Mouse (Mus musculus) kidney, adult 2 months (tissue): ENCODE results near the gene Gm9922. TPM values are rescaled to one million over a fixed set of nuclear protein-coding genes. Genes with fewer than 3 reads are reported as not detected.

ENCODE experiments used
- DNase-seq: peaks from one replicate; pipeline ENCODE4 v3.0.0; 2021
- H3K27ac ChIP-seq: fragments of 200-500 bp; 2 replicates; pipeline ENCODE4 v1.5.1; 2012; ENCODE audit warnings: low read depth, low read length, control low read depth, inconsistent platforms; ENCODE audit not compliant: insufficient read depth
- H3K27me3 ChIP-seq: fragments of 200-500 bp; replicated peaks from 2 replicates; pipeline ENCODE4 v1.6.1; 2012; ENCODE audit warnings: mild to moderate bottlenecking, moderate library complexity, low read length, inconsistent platforms; ENCODE audit not compliant: control insufficient read depth, insufficient read depth
- H3K36me3 ChIP-seq: fragments of 200-500 bp; 2 replicates; pipeline ENCODE4 v1.6.1; 2012; ENCODE audit warnings: mild to moderate bottlenecking, moderate library complexity, low read length, inconsistent platforms; ENCODE audit not compliant: control insufficient read depth, insufficient read depth
- H3K4me1 ChIP-seq: fragments of 200-500 bp; 2 replicates; pipeline ENCODE4 v1.6.1; 2011; ENCODE audit warnings: low read length; ENCODE audit not compliant: control insufficient read depth, insufficient read depth
- H3K4me3 ChIP-seq: fragments of 200-500 bp; 2 replicates; pipeline ENCODE4 v1.5.1; 2011; ENCODE audit warnings: mild to moderate bottlenecking, low read depth, low read length, control low read depth; ENCODE audit not compliant: insufficient read depth
- CTCF ChIP-seq: fragments of 200-500 bp; conservative IDR thresholded peaks from 2 replicates; pipeline ENCODE4 v1.5.1; 2011; ENCODE audit warnings: low read depth, mild to moderate bottlenecking, control low read depth, low read length, moderate library complexity, mixed read lengths; ENCODE audit not compliant: insufficient read depth, insufficient read length
- POLR2A ChIP-seq: fragments of 200-500 bp; IDR thresholded peaks from one replicate; pipeline ENCODE4 v1.6.1; 2011; ENCODE audit warnings: low read depth, low read length, control low read depth
- WGBS: fragments of 180-500 bp; shearing (Covaris S2); methylation state at CpG from one replicate; pipeline ENCODE4 v1.1.7; 2018; 5-methylcytosine and 5-hydroxymethylcytosine counted together
- polyA plus RNA-seq: library from polyadenylated mRNA; depleted of rRNA; stranded (reverse); fragments of >200 nt; gene quantifications from 2 replicates; pipeline ENCODE4 v1.2.3, GENCODE M21; 2012

Gm9922 gene
- polyA plus RNA-seq, 1 experiment = 10.2 TPM

- Histone ChIP-seq H3K27ac (peak overlapping the region; percentile 89), H3K27me3 (no peaks in the 10 kb centered on the region), H3K4me3 (no peak overlapping the region), H3K4me1 (peaks cover 14% of the 10 kb centered on the region), H3K36me3 (no peaks in the 10 kb centered on the region)
- WGBS = 33% methylated on average over 3 of the region's 3 CpGs
- peak; percentile 82 for DNase-seq
- TF ChIP-seq CTCF (no peak), POLR2A (no peak)
Measured at GRCm38 (mm10) chr14:101746635-101747034, 17.0 kb upstream of the Gm9922 start.

- WGBS = 80% methylated on average over 4 of the region's 4 CpGs
- Histone ChIP-seq H3K36me3 (no peaks in the 10 kb centered on the region), H3K27ac (no peak overlapping the region), H3K4me1 (peaks cover 11% of the 10 kb centered on the region), H3K27me3 (no peaks in the 10 kb centered on the region), H3K4me3 (no peak overlapping the region)
- no peak for DNase-seq
- no peak for TF ChIP-seq CTCF
- TF ChIP-seq POLR2A = no peak
Measured at GRCm38 (mm10) chr14:101737501-101737900, 7.9 kb upstream of the Gm9922 start.

GRCm38 (mm10) chr14:101733542-101734303 is 4.1 kb upstream of the Gm9922 start:
- Histone ChIP-seq H3K36me3 (no peaks in the 10 kb centered on the region), H3K4me3 (no peak overlapping the region), H3K27me3 (no peaks in the 10 kb centered on the region), H3K4me1 (peaks cover 12% of the 10 kb centered on the region), H3K27ac (peak overlapping the region; percentile 81)
- TF ChIP-seq CTCF = no peak
- DNase-seq = peak; percentile 53
- 23% methylated on average over 10 of the region's 10 CpGs for WGBS

GRCm38 (mm10) chr14:101729972-101730692 is 518 bp upstream of the Gm9922 start:
- no peaks in the 10 kb centered on the region for H3K27me3 ChIP-seq
- peaks cover 17% of the 10 kb centered on the region for H3K4me1 ChIP-seq
- no peak for TF ChIP-seq POLR2A
- no peak for TF ChIP-seq CTCF
- WGBS = 2% methylated on average over 28 of the region's 28 CpGs
- peak overlapping the region; percentile 71 for H3K27ac ChIP-seq
- H3K4me3 ChIP-seq = peak overlapping the region; percentile 94
- DNase-seq = no peak
- no peaks in the 10 kb centered on the region; the same call in 1 of the 2 replicates for H3K36me3 ChIP-seq

GRCm38 (mm10) chr14:101714414-101714813 is 15.2 kb downstream of the Gm9922 start:
- Histone ChIP-seq H3K4me3 (no peak overlapping the region), H3K36me3 (no peaks in the 10 kb centered on the region), H3K27ac (no peak overlapping the region), H3K4me1 (no peaks in the 10 kb centered on the region), H3K27me3 (no peaks in the 10 kb centered on the region)
- DNase-seq = no peak
- 68% methylated on average over 2 of the region's 2 CpGs for WGBS
- no peak for TF ChIP-seq CTCF

GRCm38 (mm10) chr14:101707088-101707487 is 22.5 kb downstream of the Gm9922 start:
- Histone ChIP-seq H3K27me3 (no peaks in the 10 kb centered on the region), H3K4me3 (no peak overlapping the region), H3K27ac (no peak overlapping the region), H3K36me3 (no peaks in the 10 kb centered on the region), H3K4me1 (no peaks in the 10 kb centered on the region)
- TF ChIP-seq POLR2A = no peak
- no peak for TF ChIP-seq CTCF
- no peak for DNase-seq
- WGBS = 89% methylated on average over 5 of the region's 5 CpGs

- no peak for TF ChIP-seq CTCF
- TF ChIP-seq POLR2A = no peak
- no peaks in the 10 kb centered on the region for H3K36me3 ChIP-seq
- no peak overlapping the region for H3K4me3 ChIP-seq
- DNase-seq = no peak
- H3K27me3 ChIP-seq = no peaks in the 10 kb centered on the region
- WGBS = 71% methylated on average over 4 of the region's 4 CpGs
- H3K4me1 ChIP-seq = no peaks in the 10 kb centered on the region
- no peak overlapping the region for H3K27ac ChIP-seq
Measured at GRCm38 (mm10) chr14:101704479-101704878, 25.1 kb downstream of the Gm9922 start.
